Mouse (Mus musculus): ENCODE measurements around the gene Olfr1309. TPM values are rescaled to one million over a fixed set of nuclear protein-coding genes. Genes with fewer than 3 reads are reported as not detected.
"Not testable (repeated sequence)": the region's sequence is repeated elsewhere in the genome, so short reads cannot be mapped to it uniquely, and the experiment has no call there.

The Olfr1309 gene
- polyA plus RNA-seq (2012; rRNA removed): not detected in 2 replicates

- Histone ChIP-seq H3K36me3 (ENCODE audit: control insufficient read depth, insufficient read depth, low read length) (no peaks in the 10 kb centered on the region), H3K27ac (ENCODE audit: control insufficient read depth, insufficient read depth, low read depth, low read length) (no peak within 1 kb of the TSS), H3K27me3 (ENCODE audit: control insufficient read depth, insufficient read depth, low read length) (no peaks in the 10 kb centered on the region), H3K4me1 (ENCODE audit: control insufficient read depth, insufficient read depth, low read length) (no peaks in the 10 kb centered on the region), H3K4me3 (ENCODE audit: control insufficient read depth, low read depth, low read length) (no peak within 1 kb of the TSS)
- TF ChIP-seq POLR2A (IDR thresholded peaks at IDR 0.05; ENCODE audit: control insufficient read depth, low read depth, low read length): no peak
- no peak for TF ChIP-seq CTCF (IDR thresholded peaks at IDR 0.05; ENCODE audit: control insufficient read depth, insufficient read depth, insufficient replicate concordance, low read depth, low read length)
These were observed at the start of gene Olfr1309 for GRCm38 (mm10) chr2:111990181-111990580. Gene Olfr1309 (minus strand): TSS chr2:111990281.

- H3K27me3 ChIP-seq (ENCODE audit: control insufficient read depth, insufficient read depth, low read length); H3K4me3 ChIP-seq (ENCODE audit: control insufficient read depth, low read depth, low read length); H3K4me1 ChIP-seq (ENCODE audit: control insufficient read depth, insufficient read depth, low read length); H3K27ac ChIP-seq (ENCODE audit: control insufficient read depth, insufficient read depth, low read depth, low read length); H3K36me3 ChIP-seq (ENCODE audit: control insufficient read depth, insufficient read depth, low read length): not testable (repeated sequence)
These were observed 36.9 kb upstream of the Olfr1309 start for GRCm38 (mm10) chr2:112026971-112027370.

GRCm38 (mm10) chr2:112024312-112024711 lies 34.2 kb upstream of the Olfr1309 start, which contains the start of gene Olfr1311:
Gene Olfr1311 (minus strand): TSS chr2:112024412.
- Histone ChIP-seq H3K27me3 (ENCODE audit: control insufficient read depth, insufficient read depth, low read length) (no peaks in the 10 kb centered on the region), H3K27ac (ENCODE audit: control insufficient read depth, insufficient read depth, low read depth, low read length) (no peak within 1 kb of the TSS), H3K4me3 (ENCODE audit: control insufficient read depth, low read depth, low read length) (no peak within 1 kb of the TSS), H3K4me1 (ENCODE audit: control insufficient read depth, insufficient read depth, low read length) (no peaks in the 10 kb centered on the region), H3K36me3 (ENCODE audit: control insufficient read depth, insufficient read depth, low read length) (no peaks in the 10 kb centered on the region)
- TF ChIP-seq CTCF (IDR thresholded peaks at IDR 0.05; ENCODE audit: control insufficient read depth, insufficient read depth, insufficient replicate concordance, low read depth, low read length) (no peak), POLR2A (IDR thresholded peaks at IDR 0.05; ENCODE audit: control insufficient read depth, low read depth, low read length) (no peak)

DNA sequence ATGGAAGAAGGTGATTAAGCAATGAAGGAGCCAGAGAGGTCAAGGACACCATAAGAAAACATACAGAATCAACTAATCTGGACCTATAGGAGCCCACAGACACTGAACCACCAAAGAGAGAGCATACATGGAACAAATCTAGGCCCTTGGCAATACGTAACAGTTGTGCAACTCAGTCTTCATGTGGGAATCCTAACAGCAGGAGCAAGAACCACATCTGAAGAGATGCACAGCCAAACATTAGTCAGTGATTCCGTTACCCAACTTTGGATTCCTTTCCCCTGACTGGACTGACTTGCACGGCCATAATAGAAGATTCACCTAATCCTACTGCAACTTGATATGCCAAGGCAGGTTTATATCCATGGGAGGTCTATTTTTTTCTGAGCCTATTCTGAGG lies 24.8 kb upstream of the Olfr1309 start:
- TF ChIP-seq POLR2A (IDR thresholded peaks at IDR 0.05; ENCODE audit: control insufficient read depth, low read depth, low read length) (no peak), CTCF (IDR thresholded peaks at IDR 0.05; ENCODE audit: control insufficient read depth, insufficient read depth, insufficient replicate concordance, low read depth, low read length) (no peak)

DNA sequence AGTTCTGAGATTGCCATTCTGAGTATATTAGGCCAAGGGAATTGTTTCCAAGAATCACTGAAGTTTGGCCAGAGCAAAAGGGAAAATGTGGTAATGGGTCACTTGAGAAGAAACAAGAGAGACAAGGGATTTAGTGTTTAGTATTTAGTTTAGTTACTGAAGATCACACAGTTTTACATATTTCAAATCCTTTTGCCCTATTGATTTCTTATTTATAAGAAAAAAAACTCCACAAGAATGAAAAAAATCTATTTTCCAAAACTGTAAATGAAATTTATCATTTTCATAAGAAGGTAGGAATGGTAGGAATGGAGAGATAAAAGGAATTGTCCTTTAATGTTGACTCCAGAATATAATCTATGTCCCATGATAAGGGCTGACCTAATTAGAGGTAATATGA lies 22.5 kb upstream of the Olfr1309 start, which contains the start of gene Olfr1310:
Olfr1310 (minus strand) TSS at position 101 of the 400 bp plus-strand sequence.
- no peak within 1 kb of the TSS for H3K27ac ChIP-seq (ENCODE audit: control insufficient read depth, insufficient read depth, low read depth, low read length)
- no peaks in the 10 kb centered on the region for H3K27me3 ChIP-seq (ENCODE audit: control insufficient read depth, insufficient read depth, low read length)
- no peaks in the 10 kb centered on the region for H3K4me1 ChIP-seq (ENCODE audit: control insufficient read depth, insufficient read depth, low read length)
- no peak for TF ChIP-seq POLR2A (IDR thresholded peaks at IDR 0.05; ENCODE audit: control insufficient read depth, low read depth, low read length)
- TF ChIP-seq CTCF (IDR thresholded peaks at IDR 0.05; ENCODE audit: control insufficient read depth, insufficient read depth, insufficient replicate concordance, low read depth, low read length): no peak
- H3K4me3 ChIP-seq (ENCODE audit: control insufficient read depth, low read depth, low read length): no peak within 1 kb of the TSS
- no peaks in the 10 kb centered on the region for H3K36me3 ChIP-seq (ENCODE audit: control insufficient read depth, insufficient read depth, low read length)

More for the DNA sequence above, 24.8 kb upstream of the Olfr1309 start:
- Histone ChIP-seq H3K27me3 (ENCODE audit: control insufficient read depth, insufficient read depth, low read length) (no peaks in the 10 kb centered on the region), H3K4me3 (ENCODE audit: control insufficient read depth, low read depth, low read length) (no peak overlapping the region), H3K4me1 (ENCODE audit: control insufficient read depth, insufficient read depth, low read length) (no peaks in the 10 kb centered on the region), H3K36me3 (ENCODE audit: control insufficient read depth, insufficient read depth, low read length) (no peaks in the 10 kb centered on the region), H3K27ac (ENCODE audit: control insufficient read depth, insufficient read depth, low read depth, low read length) (no peak overlapping the region)

- no peak within 1 kb of the TSS for H3K27ac ChIP-seq (ENCODE audit: control insufficient read depth, insufficient read depth, low read depth, low read length)
- H3K27me3 ChIP-seq (ENCODE audit: control insufficient read depth, insufficient read depth, low read length): no peaks in the 10 kb centered on the region
- H3K36me3 ChIP-seq (ENCODE audit: control insufficient read depth, insufficient read depth, low read length): no peaks in the 10 kb centered on the region
- H3K4me3 ChIP-seq (ENCODE audit: control insufficient read depth, low read depth, low read length): no peak within 1 kb of the TSS
- no peaks in the 10 kb centered on the region for H3K4me1 ChIP-seq (ENCODE audit: control insufficient read depth, insufficient read depth, low read length)
- TF ChIP-seq POLR2A (IDR thresholded peaks at IDR 0.05; ENCODE audit: control insufficient read depth, low read depth, low read length) (no peak), CTCF (IDR thresholded peaks at IDR 0.05; ENCODE audit: control insufficient read depth, insufficient read depth, insufficient replicate concordance, low read depth, low read length) (no peak)
These were observed 25.2 kb downstream of the Olfr1309 start, which contains the start of gene Olfr1308 for GRCm38 (mm10) chr2:111964844-111965243. Gene Olfr1308 (minus strand): TSS chr2:111964944.

DNA sequence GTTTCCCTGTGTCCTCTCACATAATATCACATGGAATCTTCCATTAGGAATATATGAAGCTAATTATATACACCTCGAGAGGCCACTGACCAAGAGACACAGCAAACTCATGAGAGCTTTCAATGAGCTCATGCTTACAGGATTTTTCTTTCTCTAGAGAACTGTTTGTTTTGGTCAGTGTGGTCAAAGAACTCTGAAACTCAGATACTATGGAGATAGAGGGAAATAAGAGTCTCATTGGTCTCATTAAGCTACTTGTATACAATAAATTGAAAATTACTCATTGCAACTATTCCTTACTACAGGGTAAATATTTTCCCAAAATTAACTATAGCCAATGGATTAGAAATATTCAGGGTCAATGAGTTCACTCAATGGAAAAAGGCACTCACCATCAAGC lies 40.7 kb downstream of the Olfr1309 start, which contains the start of gene Olfr1307:
Olfr1307 (minus strand) TSS at position 101 of the 400 bp plus-strand sequence.
- Histone ChIP-seq H3K27me3 (ENCODE audit: control insufficient read depth, insufficient read depth, low read length) (no peaks in the 10 kb centered on the region), H3K4me3 (ENCODE audit: control insufficient read depth, low read depth, low read length) (no peak within 1 kb of the TSS), H3K36me3 (ENCODE audit: control insufficient read depth, insufficient read depth, low read length) (no peaks in the 10 kb centered on the region), H3K4me1 (ENCODE audit: control insufficient read depth, insufficient read depth, low read length) (no peaks in the 10 kb centered on the region), H3K27ac (ENCODE audit: control insufficient read depth, insufficient read depth, low read depth, low read length) (no peak within 1 kb of the TSS)
- no peak for TF ChIP-seq POLR2A (IDR thresholded peaks at IDR 0.05; ENCODE audit: control insufficient read depth, low read depth, low read length)
- TF ChIP-seq CTCF (IDR thresholded peaks at IDR 0.05; ENCODE audit: control insufficient read depth, insufficient read depth, insufficient replicate concordance, low read depth, low read length): no peak

Other genes with a start within 250 kb of the Olfr1309 start
- not detected in 2 replicates for gene Olfr1301, start 239.3 kb downstream of the Olfr1309 start, polyA plus RNA-seq (2012; rRNA removed)
- gene Olfr1302, start 212.9 kb downstream of the Olfr1309 start, polyA plus RNA-seq (2012; rRNA removed): not detected in 2 replicates
- not detected in 2 replicates for gene Olfr1303, start 169.9 kb downstream of the Olfr1309 start, polyA plus RNA-seq (2012; rRNA removed)
- not detected in 2 replicates for gene Olfr1305, start 113.1 kb downstream of the Olfr1309 start, polyA plus RNA-seq (2012; rRNA removed)
- gene Olfr1306, start 74.0 kb downstream of the Olfr1309 start, polyA plus RNA-seq (2012; rRNA removed): not detected in 2 replicates
- not detected in 2 replicates for gene Olfr1307, start 40.8 kb downstream of the Olfr1309 start, polyA plus RNA-seq (2012; rRNA removed)
- gene Olfr1308, start 25.3 kb downstream of the Olfr1309 start, polyA plus RNA-seq (2012; rRNA removed): not detected in 2 replicates
- not detected in 2 replicates for gene Olfr1310, start 22.4 kb upstream of the Olfr1309 start, polyA plus RNA-seq (2012; rRNA removed)
- gene Olfr1311, start 34.1 kb upstream of the Olfr1309 start, polyA plus RNA-seq (2012; rRNA removed): not detected in 2 replicates
- not detected in 2 replicates for gene Olfr1312, start 60.0 kb upstream of the Olfr1309 start, polyA plus RNA-seq (2012; rRNA removed)
- not detected in 2 replicates for gene Olfr1313, start 87.6 kb upstream of the Olfr1309 start, polyA plus RNA-seq (2012; rRNA removed)
- gene Olfr1314, start 106.5 kb upstream of the Olfr1309 start, polyA plus RNA-seq (2012; rRNA removed): not detected in 2 replicates
- gene Olfr1315-ps1, start 125.2 kb upstream of the Olfr1309 start, polyA plus RNA-seq (2012; rRNA removed): not detected in 2 replicates
- not detected in 2 replicates for gene Olfr1316, start 144.7 kb upstream of the Olfr1309 start, polyA plus RNA-seq (2012; rRNA removed)
- not detected in 2 replicates for gene Olfr1317, start 150.0 kb upstream of the Olfr1309 start, polyA plus RNA-seq (2012; rRNA removed)
- not detected in 2 replicates for gene Olfr1318, start 163.9 kb upstream of the Olfr1309 start, polyA plus RNA-seq (2012; rRNA removed)
- gene Lpcat4, start 249.2 kb upstream of the Olfr1309 start, polyA plus RNA-seq (2012; rRNA removed): 74.6 and 88.6 TPM in 2 replicates